Mouse (Mus musculus): ENCODE data around the gene Prkag2. TPM values are rescaled to one million over a fixed set of nuclear protein-coding genes. Genes with fewer than 3 reads are reported as not detected.

Prkag2 gene
- polyA plus RNA-seq, 1 experiment, result 6.2 TPM

GRCm38 (mm10) chr5:25044007-25044406, 56.4 kb downstream of the Prkag2 start:
- Histone ChIP-seq H3K4me3 (ENCODE audit: insufficient read depth, poor library complexity, severe bottlenecking) (no peak overlapping the region), H3K27me3 (ENCODE audit: control insufficient read depth, insufficient read depth, insufficient read length) (no peaks in the 10 kb centered on the region)
- TF ChIP-seq CEBPB (IDR thresholded peaks at IDR 0.05; ENCODE audit: low read depth) (no peak), CTCF (IDR thresholded peaks at IDR 0.05; ENCODE audit: control insufficient read depth, insufficient read depth, insufficient read length) (no peak), MYOG (IDR thresholded peaks at IDR 0.05; ENCODE audit: control insufficient read depth, extremely low read depth, insufficient read length) (no peak), MAX (IDR thresholded peaks at IDR 0.05) (no peak), MYOD1 (IDR thresholded peaks at IDR 0.05; ENCODE audit: control insufficient read depth, insufficient read length, low read depth) (no peak), FOSL1 (IDR thresholded peaks at IDR 0.05; ENCODE audit: insufficient read depth, low read length, poor library complexity, severe bottlenecking) (no peak), USF1 (IDR thresholded peaks at IDR 0.05; ENCODE audit: low read depth) (no peak)

GRCm38 (mm10) chr5:25041947-25042346, 58.5 kb downstream of the Prkag2 start:
- no peak overlapping the region for H3ac ChIP-seq (ENCODE audit: control insufficient read depth, insufficient read length, low read depth)
- H3K4me3 ChIP-seq (ENCODE audit: insufficient read depth, poor library complexity, severe bottlenecking), result no peak overlapping the region
- no peaks in the 10 kb centered on the region for H3K79me2 ChIP-seq (ENCODE audit: control insufficient read depth, insufficient read depth)
- TF ChIP-seq CEBPB (IDR thresholded peaks at IDR 0.05; ENCODE audit: low read depth) (no peak), MYOG (IDR thresholded peaks at IDR 0.05; ENCODE audit: control insufficient read depth, extremely low read depth, insufficient read length) (no peak), FOSL1 (IDR thresholded peaks at IDR 0.05; ENCODE audit: insufficient read depth, low read length, poor library complexity, severe bottlenecking) (no peak), MAX (IDR thresholded peaks at IDR 0.05) (no peak), USF1 (IDR thresholded peaks at IDR 0.05; ENCODE audit: low read depth) (no peak), MYOD1 (IDR thresholded peaks at IDR 0.05; ENCODE audit: control insufficient read depth, insufficient read length, low read depth) (no peak), CTCF (IDR thresholded peaks at IDR 0.05; ENCODE audit: control insufficient read depth, insufficient read depth, insufficient read length) (no peak)
- no peaks in the 10 kb centered on the region for H3K79me3 ChIP-seq (ENCODE audit: low read depth)
- H3K36me3 ChIP-seq (ENCODE audit: control insufficient read depth, insufficient read depth), result no peaks in the 10 kb centered on the region
- H3K27me3 ChIP-seq (ENCODE audit: control insufficient read depth, insufficient read depth, insufficient read length), result no peaks in the 10 kb centered on the region

More at GRCm38 (mm10) chr5:25044007-25044406, 56.4 kb downstream of the Prkag2 start:
- H3K79me3 ChIP-seq (ENCODE audit: low read depth), result no peaks in the 10 kb centered on the region
- H3K79me2 ChIP-seq (ENCODE audit: control insufficient read depth, insufficient read depth), result no peaks in the 10 kb centered on the region
- H3ac ChIP-seq (ENCODE audit: control insufficient read depth, insufficient read length, low read depth), result no peak overlapping the region
- H3K36me3 ChIP-seq (ENCODE audit: control insufficient read depth, insufficient read depth), result no peaks in the 10 kb centered on the region

- no peak for TF ChIP-seq MYOG (IDR thresholded peaks at IDR 0.05; ENCODE audit: control insufficient read depth, extremely low read depth, insufficient read length)
- no peak for TF ChIP-seq CEBPB (IDR thresholded peaks at IDR 0.05; ENCODE audit: low read depth)
- TF ChIP-seq CTCF (IDR thresholded peaks at IDR 0.05; ENCODE audit: control insufficient read depth, insufficient read depth, insufficient read length), result peak; percentile 46
- Histone ChIP-seq H3K36me3 (ENCODE audit: control insufficient read depth, insufficient read depth) (no peaks in the 10 kb centered on the region), H3K79me3 (ENCODE audit: low read depth) (no peaks in the 10 kb centered on the region), H3K4me3 (ENCODE audit: insufficient read depth, poor library complexity, severe bottlenecking) (no peak overlapping the region), H3K79me2 (ENCODE audit: control insufficient read depth, insufficient read depth) (no peaks in the 10 kb centered on the region), H3K27me3 (ENCODE audit: control insufficient read depth, insufficient read depth, insufficient read length) (no peaks in the 10 kb centered on the region), H3ac (ENCODE audit: control insufficient read depth, insufficient read length, low read depth) (no peak overlapping the region)
Measured at GRCm38 (mm10) chr5:25041307-25041706, 59.1 kb downstream of the Prkag2 start.

GRCm38 (mm10) chr5:25040903-25041302, 59.5 kb downstream of the Prkag2 start:
- Histone ChIP-seq H3K79me3 (ENCODE audit: low read depth) (no peaks in the 10 kb centered on the region), H3K4me3 (ENCODE audit: insufficient read depth, poor library complexity, severe bottlenecking) (no peak overlapping the region), H3K27me3 (ENCODE audit: control insufficient read depth, insufficient read depth, insufficient read length) (no peaks in the 10 kb centered on the region), H3ac (ENCODE audit: control insufficient read depth, insufficient read length, low read depth) (no peak overlapping the region), H3K36me3 (ENCODE audit: control insufficient read depth, insufficient read depth) (no peaks in the 10 kb centered on the region), H3K79me2 (ENCODE audit: control insufficient read depth, insufficient read depth) (no peaks in the 10 kb centered on the region)
- TF ChIP-seq USF1 (IDR thresholded peaks at IDR 0.05; ENCODE audit: low read depth), result no peak
- TF ChIP-seq MYOD1 (IDR thresholded peaks at IDR 0.05; ENCODE audit: control insufficient read depth, insufficient read length, low read depth), result no peak
- no peak for TF ChIP-seq MAX (IDR thresholded peaks at IDR 0.05)
- no peak for TF ChIP-seq MYOG (IDR thresholded peaks at IDR 0.05; ENCODE audit: control insufficient read depth, extremely low read depth, insufficient read length)
- no peak for TF ChIP-seq FOSL1 (IDR thresholded peaks at IDR 0.05; ENCODE audit: insufficient read depth, low read length, poor library complexity, severe bottlenecking)
- no peak for TF ChIP-seq CEBPB (IDR thresholded peaks at IDR 0.05; ENCODE audit: low read depth)
- no peak for TF ChIP-seq CTCF (IDR thresholded peaks at IDR 0.05; ENCODE audit: control insufficient read depth, insufficient read depth, insufficient read length)

- no peaks in the 10 kb centered on the region for H3K36me3 ChIP-seq (ENCODE audit: control insufficient read depth, insufficient read depth)
- H3K4me3 ChIP-seq (ENCODE audit: insufficient read depth, poor library complexity, severe bottlenecking), result no peak overlapping the region
- no peaks in the 10 kb centered on the region for H3K79me3 ChIP-seq (ENCODE audit: low read depth)
- no peaks in the 10 kb centered on the region for H3K27me3 ChIP-seq (ENCODE audit: control insufficient read depth, insufficient read depth, insufficient read length)
- no peaks in the 10 kb centered on the region for H3K79me2 ChIP-seq (ENCODE audit: control insufficient read depth, insufficient read depth)
- no peak overlapping the region for H3ac ChIP-seq (ENCODE audit: control insufficient read depth, insufficient read length, low read depth)
- TF ChIP-seq MAX (IDR thresholded peaks at IDR 0.05) (no peak), CTCF (IDR thresholded peaks at IDR 0.05; ENCODE audit: control insufficient read depth, insufficient read depth, insufficient read length) (no peak)
Measured at GRCm38 (mm10) chr5:25038827-25039226, 61.6 kb downstream of the Prkag2 start.

- no peaks in the 10 kb centered on the region for H3K79me2 ChIP-seq (ENCODE audit: control insufficient read depth, insufficient read depth)
- H3K79me3 ChIP-seq (ENCODE audit: low read depth), result no peaks in the 10 kb centered on the region
- H3ac ChIP-seq (ENCODE audit: control insufficient read depth, insufficient read length, low read depth), result no peak overlapping the region
- H3K4me3 ChIP-seq (ENCODE audit: insufficient read depth, poor library complexity, severe bottlenecking), result no peak overlapping the region
- H3K27me3 ChIP-seq (ENCODE audit: control insufficient read depth, insufficient read depth, insufficient read length), result no peaks in the 10 kb centered on the region
- no peaks in the 10 kb centered on the region for H3K36me3 ChIP-seq (ENCODE audit: control insufficient read depth, insufficient read depth)
- TF ChIP-seq MYOG (IDR thresholded peaks at IDR 0.05; ENCODE audit: control insufficient read depth, extremely low read depth, insufficient read length) (no peak), MAX (IDR thresholded peaks at IDR 0.05) (no peak)
Measured at GRCm38 (mm10) chr5:25035391-25035790, 65.1 kb downstream of the Prkag2 start.
